Mouse (Mus musculus) 416B (cell line): ENCODE measurements around the gene Nedd4.
A peak's percentile ranks its signal among the peaks of the same experiment; 100 is the strongest.
"Not testable (repeated sequence)": the region's sequence is repeated elsewhere in the genome, so short reads cannot be mapped to it uniquely, and the experiment has no call there.

Experiments used
- DNase-seq: peaks from one replicate; pipeline ENCODE4 v3.0.0; 2011; ENCODE audit warnings: low read depth

The Nedd4 gene

GRCm38 (mm10) chr9:72661895-72662661 lies at the start of gene Nedd4:
Nedd4 (plus strand) TSS chr9:72662346.
- DNase-seq: peak; percentile 92

DNA sequence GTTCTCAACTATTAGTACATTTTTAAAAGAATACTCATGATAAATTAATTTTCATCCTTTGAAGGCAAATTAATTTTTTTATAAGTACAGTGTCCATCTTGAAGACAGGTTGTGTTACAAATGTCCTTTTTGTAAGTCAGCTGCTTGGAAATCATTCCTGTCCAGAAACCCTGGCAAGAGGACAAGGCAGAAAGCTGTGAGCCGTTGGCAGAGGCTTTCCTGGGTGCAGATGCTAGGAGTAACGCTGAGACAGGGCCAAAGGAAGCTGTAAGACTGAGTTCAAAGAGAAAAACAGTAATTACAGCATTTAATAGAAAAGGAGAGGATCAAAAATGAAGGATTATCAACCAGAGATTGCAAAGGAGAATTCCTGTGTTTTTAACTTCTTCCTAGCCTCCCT lies 48.3 kb upstream of the Nedd4 start:
- DNase-seq: no peak

DNA sequence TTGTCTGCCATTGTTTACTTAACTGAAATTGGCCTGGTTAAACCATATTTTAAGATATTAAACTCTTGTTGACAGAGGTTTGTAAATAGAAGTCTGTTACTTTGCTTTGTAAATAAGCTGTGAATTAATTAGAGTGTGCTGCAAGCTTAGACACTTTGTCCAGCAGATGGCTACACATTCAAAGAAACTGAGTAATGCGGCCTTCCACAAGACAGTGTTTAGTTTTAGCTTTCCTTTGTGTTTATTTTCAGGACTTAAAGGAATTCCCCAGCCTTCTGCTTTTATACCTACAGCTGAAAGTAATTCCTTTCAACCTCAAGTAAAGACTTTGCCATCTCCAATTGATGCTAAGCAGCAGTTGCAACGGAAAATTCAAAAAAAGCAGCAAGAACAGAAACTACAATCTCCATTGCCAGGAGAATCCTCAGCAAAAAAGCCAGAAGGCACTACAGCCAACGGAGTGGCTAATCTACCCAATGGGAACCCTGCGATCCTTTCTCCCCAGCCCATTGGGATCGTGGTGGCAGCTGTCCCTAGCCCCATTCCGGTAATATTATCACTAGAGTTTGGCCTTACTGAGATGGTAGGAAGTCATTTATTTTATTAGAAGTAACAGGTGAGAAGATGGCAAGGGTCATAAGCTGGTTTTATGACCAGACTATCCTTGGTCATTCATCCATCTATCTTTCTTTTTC lies 47.2 kb upstream of the Nedd4 start:
- DNase-seq: peak; percentile 36

- DNase-seq: no peak
Measured at GRCm38 (mm10) chr9:72618037-72618436, 44.1 kb upstream of the Nedd4 start.

- DNase-seq: peak; percentile 92
Measured at GRCm38 (mm10) chr9:72623605-72624004, 38.5 kb upstream of the Nedd4 start.

DNA sequence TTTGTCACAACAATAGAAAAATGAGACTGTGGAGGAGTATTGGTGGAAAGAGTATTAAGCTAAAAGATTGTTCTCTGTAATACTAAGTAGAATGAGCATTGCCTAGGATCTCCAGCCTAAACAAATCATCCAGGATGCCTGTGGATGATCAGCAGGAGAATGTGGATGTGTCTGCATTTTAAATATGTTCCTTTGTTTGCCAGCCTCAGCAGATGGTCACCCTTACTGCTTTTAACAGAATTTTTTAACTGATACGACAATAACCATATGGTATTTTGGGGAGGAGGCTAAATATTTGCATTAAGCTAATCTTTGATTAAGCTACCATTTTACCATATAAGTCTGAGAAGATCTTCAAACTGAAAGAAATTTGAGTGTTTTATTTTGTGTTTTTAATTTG lies 34.5 kb upstream of the Nedd4 start:
- DNase-seq: no peak

GRCm38 (mm10) chr9:72628591-72628990 lies 33.6 kb upstream of the Nedd4 start:
- DNase-seq: peak; percentile 60

- DNase-seq: no peak
Measured at GRCm38 (mm10) chr9:72632198-72632597, 29.9 kb upstream of the Nedd4 start.

DNA sequence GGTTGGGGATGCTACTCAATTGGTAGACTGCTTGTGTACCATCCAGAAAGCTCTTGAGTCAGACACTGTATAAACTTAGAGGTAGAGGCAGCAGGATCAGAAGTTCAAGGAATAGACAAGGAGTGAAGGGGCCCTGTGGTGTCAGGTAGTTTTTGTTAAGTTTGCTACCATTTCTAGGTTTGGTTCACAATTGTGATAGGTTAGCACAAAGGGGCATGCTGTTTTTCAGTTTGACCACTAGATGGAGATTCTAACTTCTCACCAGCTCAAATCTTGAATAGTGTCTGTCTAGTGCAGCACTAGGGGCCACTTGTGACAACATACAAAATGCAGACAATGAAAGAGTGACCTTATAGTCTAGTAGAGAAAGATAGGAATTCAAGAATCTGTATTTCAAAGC lies 27.0 kb upstream of the Nedd4 start:
- DNase-seq: peak; percentile 78

- no peak for DNase-seq
Measured at GRCm38 (mm10) chr9:72636547-72636946, 25.6 kb upstream of the Nedd4 start.

DNA sequence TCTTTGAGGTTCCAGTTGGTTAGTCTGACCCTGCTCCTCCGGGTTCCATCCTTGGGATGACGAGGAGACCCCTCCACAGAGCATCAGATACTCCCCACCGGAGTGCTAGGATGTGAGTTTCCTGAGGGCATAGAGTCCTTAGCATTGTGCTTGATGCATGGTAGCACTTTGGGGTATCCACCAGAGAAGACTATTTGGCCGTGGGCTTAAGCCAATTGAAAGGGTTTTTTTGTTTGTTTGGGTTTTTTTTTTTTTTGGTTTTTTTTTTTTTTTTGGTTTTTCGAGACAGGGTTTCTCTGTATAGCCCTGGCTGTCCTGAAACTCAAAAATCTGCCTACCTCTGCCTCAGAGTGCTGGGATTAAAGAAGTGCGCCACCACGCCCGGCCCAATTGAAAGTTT lies 24.9 kb upstream of the Nedd4 start:
- DNase-seq: no peak

DNA sequence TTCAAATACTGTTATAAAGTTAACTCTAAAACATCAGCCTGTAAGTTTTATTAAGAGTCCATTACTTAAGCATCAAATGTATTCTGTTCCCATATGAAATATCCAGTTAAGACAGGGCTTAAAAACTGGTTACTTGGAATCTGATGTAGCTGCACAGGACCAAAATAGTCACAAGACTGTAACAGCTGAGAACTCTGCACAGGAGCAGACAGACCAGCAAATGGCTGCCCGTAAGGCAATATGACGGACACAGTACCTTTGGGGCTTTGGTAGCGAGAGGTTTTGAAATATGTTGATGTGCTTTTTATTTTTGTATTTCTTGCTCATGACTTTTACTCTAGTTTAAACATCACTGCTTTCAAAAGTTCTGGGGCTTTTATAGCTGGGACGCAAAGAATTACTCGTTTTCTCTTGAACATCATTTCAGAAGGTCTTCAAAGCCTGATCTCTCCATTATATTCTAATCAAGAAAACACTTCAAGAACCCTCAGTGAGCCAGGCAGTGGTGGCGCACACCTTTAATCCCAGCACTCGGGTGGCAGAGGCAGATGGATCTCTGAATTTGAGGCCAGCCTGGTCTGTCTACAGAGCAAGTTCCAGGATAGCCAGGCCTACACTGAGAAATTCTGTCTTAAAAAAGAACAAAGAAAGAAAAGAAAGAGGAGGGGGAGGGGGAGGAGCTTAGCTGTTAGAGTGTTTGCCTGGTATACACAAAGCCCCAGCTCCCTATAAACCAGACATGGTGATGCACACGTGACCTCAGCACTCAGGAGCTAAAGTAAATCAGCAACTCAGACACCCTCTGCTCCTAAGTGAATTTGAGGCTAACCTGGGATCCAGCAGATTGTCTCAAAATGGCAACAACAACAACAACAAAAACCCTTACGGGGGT lies 22.9 kb upstream of the Nedd4 start:
- no peak for DNase-seq

- peak; percentile 97 for DNase-seq
Measured at GRCm38 (mm10) chr9:72639843-72640621, 22.1 kb upstream of the Nedd4 start.

DNA sequence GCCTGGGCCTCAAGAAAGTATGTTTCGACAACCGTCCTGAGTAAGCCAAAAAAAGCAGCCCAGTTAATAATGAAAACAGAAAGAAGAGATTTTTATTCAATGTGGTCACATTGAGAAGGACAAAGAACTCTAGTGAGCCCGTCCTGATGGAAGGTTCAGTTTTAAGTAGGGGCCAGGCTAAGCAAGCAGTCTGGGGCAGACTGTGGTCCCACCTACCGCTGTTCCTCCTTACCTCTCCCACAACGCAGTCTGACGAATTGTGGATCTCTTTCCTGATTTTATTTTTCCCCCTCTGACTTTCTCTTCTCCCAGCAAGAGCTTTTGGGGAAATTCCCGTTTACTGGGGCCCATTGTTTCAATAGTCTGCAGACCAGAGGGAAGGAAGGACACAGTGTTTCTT lies 21.5 kb upstream of the Nedd4 start:
- no peak for DNase-seq

GRCm38 (mm10) chr9:72641093-72641680 lies 21.0 kb upstream of the Nedd4 start:
- DNase-seq: no peak

DNA sequence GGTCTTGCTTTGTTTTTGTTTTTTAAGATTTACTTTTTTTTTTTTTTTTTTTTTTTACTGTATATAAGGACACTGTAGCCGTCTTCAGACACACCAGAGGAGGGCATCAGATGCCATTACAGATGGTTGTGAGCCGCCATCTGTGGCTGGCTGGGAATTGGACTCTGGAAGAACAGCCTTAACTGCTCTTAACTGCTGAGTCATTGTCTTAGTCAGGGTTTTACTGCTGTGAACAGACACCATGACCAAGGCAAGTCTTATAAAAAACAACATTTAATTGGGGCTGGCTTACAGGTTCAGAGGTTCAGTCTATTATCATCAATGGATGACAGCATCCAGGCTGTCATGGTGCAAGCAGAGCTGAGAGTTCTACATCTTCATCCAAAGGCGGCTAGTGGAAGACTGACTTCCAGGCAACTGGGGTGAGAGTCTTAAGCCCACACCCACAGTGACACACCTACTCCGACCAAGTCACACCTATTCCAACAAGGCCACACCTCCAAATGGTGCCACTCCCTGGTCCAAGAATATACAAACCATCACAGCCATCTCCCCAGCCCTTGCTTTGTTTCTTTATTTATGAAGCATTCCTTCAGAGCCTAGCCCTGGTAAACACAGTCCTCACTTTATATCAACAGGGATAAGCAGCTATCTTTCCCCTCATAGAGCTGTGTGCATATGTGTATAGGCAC lies 19.2 kb upstream of the Nedd4 start:
- DNase-seq: not testable (repeated sequence)

- no peak for DNase-seq
Measured at GRCm38 (mm10) chr9:72643651-72644417, 18.3 kb upstream of the Nedd4 start.

DNA sequence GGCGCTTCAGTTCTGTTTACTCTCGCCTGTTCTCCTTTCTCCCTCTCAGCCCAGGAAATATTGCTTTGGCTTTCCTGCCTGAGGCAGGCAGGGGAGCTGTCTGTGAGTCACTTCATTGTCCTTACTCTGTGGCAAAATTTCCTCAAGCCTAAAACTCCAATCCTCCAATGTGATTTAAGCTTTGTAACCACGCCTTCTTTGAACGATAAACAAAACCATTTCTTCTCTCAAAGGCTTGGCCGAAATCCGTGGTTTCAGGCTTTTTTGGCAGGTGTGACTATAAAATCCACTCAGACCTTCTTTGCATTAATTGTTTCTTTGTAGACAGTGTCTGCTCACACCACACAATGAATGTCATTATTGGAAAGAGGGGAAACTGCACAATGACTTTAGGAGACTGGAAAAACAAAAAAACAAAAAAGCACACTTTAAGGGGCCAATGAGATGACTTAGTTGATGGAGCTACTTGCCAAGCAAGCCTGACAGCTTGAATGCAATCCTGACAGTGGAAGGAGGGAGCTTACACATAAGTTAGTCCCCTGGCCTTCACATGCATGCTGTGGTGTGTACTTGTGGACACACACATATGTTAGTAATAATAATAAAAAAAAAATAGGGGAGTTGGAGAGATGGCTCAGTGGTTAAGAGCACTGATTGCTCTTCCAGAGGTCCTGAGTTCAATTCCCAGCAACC lies 17.6 kb upstream of the Nedd4 start:
- DNase-seq: peak; percentile 44

DNA sequence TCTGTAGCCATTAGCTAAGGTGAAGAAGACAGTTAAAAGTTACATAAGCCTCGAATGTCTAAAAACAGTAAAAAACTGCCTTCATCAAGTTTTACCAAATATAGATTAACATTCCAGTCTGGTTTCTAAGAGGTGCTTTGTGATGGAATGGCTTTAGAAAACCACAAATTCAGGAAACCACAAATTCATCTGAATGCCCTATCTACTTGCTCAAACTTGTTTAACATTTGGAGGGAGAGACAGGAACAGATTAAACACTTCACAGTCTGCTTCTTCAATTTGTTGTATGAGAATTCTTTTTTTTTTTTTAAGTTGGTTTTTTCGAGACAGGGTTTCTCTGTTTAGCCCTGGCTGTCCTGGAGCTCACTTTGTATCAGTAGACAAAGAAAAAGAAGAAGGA lies 12.4 kb upstream of the Nedd4 start:
- DNase-seq: peak; percentile 77
